Mouse (Mus musculus) heart, embryonic 13.5 days (tissue): Measurements from ENCODE around the gene Tulp1. TPM values are rescaled to one million over a fixed set of nuclear protein-coding genes. Genes with fewer than 3 reads are reported as not detected.
"Not testable (repeated sequence)": the region's sequence is repeated elsewhere in the genome, so short reads cannot be mapped to it uniquely, and the experiment has no call there.

Experiments used
- ATAC-seq: fragments of 200-750 bp; cut with Nextera tagmentation; 2 replicates; pipeline ENCODE4 v1.8.0; 2017; ENCODE audit warnings: moderate TSS enrichment; ENCODE audit not compliant: insufficient number of reproducible peaks, low FRiP score, low TSS enrichment; ENCODE audit errors: extremely low read depth
- H3K27ac ChIP-seq: fragments of 300-500 bp; sonication (generic); replicated peaks from 2 replicates; pipeline ENCODE4 v1.5.1; 2015; ENCODE audit warnings: moderate library complexity, mild to moderate bottlenecking, inconsistent platforms
- H3K27me3 ChIP-seq: fragments of 300-500 bp; sonication (generic); replicated peaks from 2 replicates; pipeline ENCODE4 v1.6.1; 2015; ENCODE audit warnings: mild to moderate bottlenecking, inconsistent platforms
- H3K36me3 ChIP-seq: fragments of 300-500 bp; sonication (generic); 2 replicates; pipeline ENCODE4 v1.6.1; 2015; ENCODE audit warnings: mild to moderate bottlenecking, inconsistent platforms
- H3K4me1 ChIP-seq: fragments of 300-500 bp; sonication (generic); 2 replicates; pipeline ENCODE4 v1.6.1; 2015; ENCODE audit warnings: inconsistent platforms
- H3K4me2 ChIP-seq: fragments of 300-500 bp; sonication (generic); 2 replicates; pipeline ENCODE4 v1.6.1; 2015; ENCODE audit warnings: inconsistent platforms, mild to moderate bottlenecking, moderate library complexity
- H3K4me3 ChIP-seq: fragments of 300-500 bp; sonication (generic); 2 replicates; pipeline ENCODE4 v1.5.1; 2015; ENCODE audit warnings: moderate library complexity, mild to moderate bottlenecking, inconsistent platforms
- H3K9ac ChIP-seq: fragments of 300-500 bp; sonication (generic); 2 replicates; pipeline ENCODE4 v1.6.1; 2015; ENCODE audit warnings: inconsistent platforms, mild to moderate bottlenecking, moderate library complexity
- H3K9me3 ChIP-seq: fragments of 300-500 bp; sonication (generic); 2 replicates; pipeline ENCODE4 v1.6.1; 2016; ENCODE audit warnings: inconsistent platforms
- WGBS: fragments of 180-500 bp; shearing (Covaris S2); methylation state at CpG from one replicate; pipeline ENCODE4 v1.1.7; 2015; ENCODE audit warnings: mixed read lengths; 5-methylcytosine and 5-hydroxymethylcytosine counted together
- polyA plus RNA-seq: library from polyadenylated mRNA; unstranded; fragments of >200 nt; fragmentation: Nextera tagmentation; extraction: Ambion mirVana; gene quantifications from 2 replicates; pipeline ENCODE4 v1.2.1, GENCODE M21; 2015

Tulp1 gene
- 4.1 TPM in 2 replicates for polyA plus RNA-seq

DNA sequence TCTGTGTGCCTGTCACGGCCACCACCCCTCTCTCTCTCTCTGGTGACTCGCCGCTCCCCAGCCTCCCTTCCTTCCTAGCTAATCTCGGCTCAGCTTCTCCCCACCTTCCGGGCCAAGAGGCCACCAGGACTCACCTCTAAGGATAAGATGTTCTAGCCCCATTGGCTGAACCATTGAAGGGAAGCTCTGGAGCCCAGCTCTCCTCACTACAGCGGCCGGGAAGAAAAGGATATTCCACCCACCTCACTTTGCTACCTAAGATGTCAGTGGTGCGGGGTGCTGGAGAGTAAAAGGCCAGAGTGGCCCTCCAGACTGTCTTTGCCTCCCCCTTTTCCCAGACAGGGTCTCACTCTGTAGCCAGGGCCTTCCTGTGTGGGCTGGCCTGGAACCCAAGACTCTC lies at the start of gene Tulp1:
Gene Tulp1, minus strand, starts transcription at position 101 of the 400 bp plus-strand sequence.
- Histone ChIP-seq H3K9ac (peak within 1 kb of the TSS; percentile 75), H3K4me3 (peak within 1 kb of the TSS; percentile 44)
- WGBS, result 24% methylated on average over 8 of the region's 8 CpGs

DNA sequence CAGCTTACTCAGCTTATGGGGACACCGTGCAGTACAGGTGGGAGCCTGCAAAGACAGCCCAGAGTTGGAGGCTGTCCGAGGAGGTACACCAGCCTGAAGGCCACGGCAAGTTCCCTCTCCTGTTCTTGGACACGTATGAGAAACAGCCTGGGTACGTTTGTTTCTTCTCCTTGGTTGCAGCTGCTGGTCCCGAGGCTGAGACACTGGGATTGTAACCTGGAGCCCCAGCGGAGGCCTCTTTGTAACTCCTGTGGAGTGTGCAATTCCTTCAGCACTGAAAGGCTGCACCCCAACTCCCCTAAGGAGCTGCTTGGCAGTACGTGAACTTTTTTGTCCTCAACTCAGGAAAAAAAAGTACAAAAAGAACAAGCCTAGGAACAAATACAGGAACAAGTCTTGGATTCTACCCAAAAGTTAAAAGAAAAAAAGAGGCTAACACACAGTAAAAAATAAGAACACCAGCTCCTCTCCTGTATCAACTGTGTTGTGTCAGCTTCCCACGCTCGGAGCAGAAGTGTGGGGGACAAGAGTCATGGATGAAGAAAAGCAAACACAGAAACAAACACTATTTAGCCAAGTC lies 46.4 kb upstream of the Tulp1 start:
- H3K9ac ChIP-seq, result no peak overlapping the region
- no peaks in the 10 kb centered on the region for H3K9me3 ChIP-seq
- no peaks in the 10 kb centered on the region for H3K27me3 ChIP-seq
- H3K27ac ChIP-seq, result no peak overlapping the region
- WGBS, result 79% methylated on average over 10 of the region's 10 CpGs
- H3K4me3 ChIP-seq, result no peak overlapping the region
- ATAC-seq, result no peak
- peaks cover 24% of the 10 kb centered on the region for H3K36me3 ChIP-seq
- no peak overlapping the region for H3K4me2 ChIP-seq
- H3K4me1 ChIP-seq, result 0 out of 2 replicates have a peak, but pooled peaks cover 2% of the 10 kb centered on the region

More for the DNA sequence above, at the start of gene Tulp1:
- no peaks in the 10 kb centered on the region for H3K9me3 ChIP-seq
- no peak for ATAC-seq
- H3K4me1 ChIP-seq, result peaks cover 30% of the 10 kb centered on the region
- peaks cover 58% of the 10 kb centered on the region for H3K27me3 ChIP-seq
- no peaks in the 10 kb centered on the region for H3K36me3 ChIP-seq
- no peak within 1 kb of the TSS for H3K27ac ChIP-seq
- peak within 1 kb of the TSS; percentile 73 for H3K4me2 ChIP-seq

DNA sequence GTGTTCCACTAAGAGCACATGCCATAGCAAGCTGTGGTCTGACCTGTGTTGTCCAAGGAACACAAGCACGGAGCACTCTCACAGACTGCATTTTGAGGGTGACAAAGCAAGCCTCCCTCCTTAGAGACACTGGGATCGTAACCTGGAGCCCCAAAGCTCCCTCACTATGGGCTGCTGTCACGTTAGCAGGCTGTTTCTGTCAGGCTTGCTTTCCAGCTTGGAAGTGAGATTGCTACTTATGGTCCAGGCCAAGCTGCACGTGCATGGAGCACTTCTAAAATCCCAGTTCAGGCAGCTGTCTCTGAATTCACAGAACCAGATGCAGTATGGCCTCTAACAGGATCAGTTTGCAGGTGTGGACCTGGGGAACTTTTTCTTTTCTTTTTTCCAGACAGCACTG lies 45.7 kb upstream of the Tulp1 start:
- no peak overlapping the region for H3K4me2 ChIP-seq
- H3K4me1 ChIP-seq, result 0 out of 2 replicates have a peak, but pooled peaks cover 2% of the 10 kb centered on the region
- H3K27me3 ChIP-seq, result no peaks in the 10 kb centered on the region
- H3K9ac ChIP-seq, result no peak overlapping the region
- ATAC-seq, result no peak
- no peaks in the 10 kb centered on the region for H3K9me3 ChIP-seq
- WGBS, result 79% methylated on average over 4 of the region's 4 CpGs
- peaks cover 28% of the 10 kb centered on the region for H3K36me3 ChIP-seq
- H3K27ac ChIP-seq, result no peak overlapping the region
- H3K4me3 ChIP-seq, result no peak overlapping the region

DNA sequence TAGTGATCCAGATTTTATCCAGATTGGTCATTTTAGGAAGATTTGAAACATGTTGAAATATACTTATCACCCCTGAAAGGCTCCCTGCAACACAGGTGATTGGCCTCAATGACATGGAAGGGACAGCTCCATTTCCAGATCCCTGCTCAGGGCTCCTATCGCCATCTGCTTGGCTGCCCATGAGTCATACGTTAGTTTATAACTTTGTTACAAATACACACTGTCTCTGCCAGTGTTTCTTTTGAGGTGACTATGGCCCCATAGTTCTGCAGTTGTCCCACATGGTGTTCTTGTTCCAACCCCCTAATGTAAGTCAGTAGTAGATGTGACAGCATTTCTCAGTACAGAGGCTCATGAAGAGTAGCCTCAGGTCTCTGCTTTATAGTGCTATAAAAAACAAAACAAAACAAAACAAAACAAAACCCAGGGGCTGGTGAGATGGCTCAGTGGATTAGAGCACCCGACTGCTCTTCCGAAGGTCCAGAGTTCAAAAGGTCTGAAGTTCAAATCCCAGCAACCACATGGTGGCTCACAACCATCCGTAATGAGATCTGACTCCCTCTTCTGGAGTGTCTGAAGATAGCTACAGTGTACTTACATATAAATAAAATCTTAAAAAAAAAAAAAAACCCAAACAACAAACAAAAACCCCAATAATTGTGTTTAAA lies 43.4 kb upstream of the Tulp1 start:
- Histone ChIP-seq H3K4me3 (no peak overlapping the region), H3K36me3 (peaks cover 33% of the 10 kb centered on the region), H3K27ac (no peak overlapping the region), H3K4me1 (0 out of 2 replicates have a peak, but pooled peaks cover 2% of the 10 kb centered on the region), H3K27me3 (no peaks in the 10 kb centered on the region), H3K4me2 (no peak overlapping the region), H3K9ac (no peak overlapping the region), H3K9me3 (no peaks in the 10 kb centered on the region)
- 64% methylated on average over 5 of the region's 5 CpGs for WGBS
- ATAC-seq, result no peak

DNA sequence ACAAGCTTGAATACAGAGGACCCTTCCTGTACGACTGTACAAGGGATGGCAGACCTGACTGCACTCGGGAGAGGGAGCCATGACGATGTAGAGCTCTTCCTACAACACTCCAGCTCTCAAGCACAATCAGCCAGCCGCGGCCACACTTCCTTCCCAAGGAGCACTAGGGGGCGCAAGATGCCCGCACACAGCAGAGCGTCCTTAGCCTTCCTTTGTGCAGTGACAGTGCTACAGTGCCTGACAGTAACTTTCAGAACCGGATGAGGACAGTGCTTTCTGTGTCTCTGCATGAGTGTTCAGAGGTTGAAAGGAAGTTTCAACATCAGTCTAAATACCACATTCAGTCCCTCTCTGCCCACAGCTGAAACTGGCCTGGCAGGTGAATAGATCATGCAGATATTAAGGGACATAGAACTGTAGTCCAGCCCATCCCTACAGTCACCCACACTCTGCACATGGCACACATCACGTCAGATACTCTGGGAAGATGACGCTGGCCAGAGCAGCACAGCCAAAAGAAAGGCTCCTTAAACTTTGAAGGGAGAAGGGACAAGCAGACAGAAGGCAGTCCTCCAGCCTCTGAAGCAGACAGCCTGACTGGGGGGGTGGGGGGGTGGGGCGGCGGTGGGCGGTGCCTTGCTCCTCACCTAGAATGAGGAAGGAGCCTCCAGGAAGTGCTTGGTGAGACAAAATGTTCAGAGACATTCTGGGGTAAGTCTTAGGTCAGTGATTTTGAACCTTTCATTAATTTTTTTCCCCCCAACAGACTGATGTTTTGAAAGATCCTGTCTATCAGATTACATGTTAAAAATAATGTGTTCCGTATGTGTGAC lies 42.6 kb upstream of the Tulp1 start:
- H3K27me3 ChIP-seq, result no peaks in the 10 kb centered on the region
- H3K4me2 ChIP-seq, result no peak overlapping the region
- H3K9me3 ChIP-seq, result no peaks in the 10 kb centered on the region
- WGBS, result 36% methylated on average over 15 of the region's 15 CpGs
- 0 out of 2 replicates have a peak, but pooled peaks cover 2% of the 10 kb centered on the region for H3K4me1 ChIP-seq
- H3K36me3 ChIP-seq, result peaks cover 35% of the 10 kb centered on the region
- H3K4me3 ChIP-seq, result no peak overlapping the region
- no peak overlapping the region for H3K27ac ChIP-seq
- no peak for ATAC-seq
- H3K9ac ChIP-seq, result no peak overlapping the region

DNA sequence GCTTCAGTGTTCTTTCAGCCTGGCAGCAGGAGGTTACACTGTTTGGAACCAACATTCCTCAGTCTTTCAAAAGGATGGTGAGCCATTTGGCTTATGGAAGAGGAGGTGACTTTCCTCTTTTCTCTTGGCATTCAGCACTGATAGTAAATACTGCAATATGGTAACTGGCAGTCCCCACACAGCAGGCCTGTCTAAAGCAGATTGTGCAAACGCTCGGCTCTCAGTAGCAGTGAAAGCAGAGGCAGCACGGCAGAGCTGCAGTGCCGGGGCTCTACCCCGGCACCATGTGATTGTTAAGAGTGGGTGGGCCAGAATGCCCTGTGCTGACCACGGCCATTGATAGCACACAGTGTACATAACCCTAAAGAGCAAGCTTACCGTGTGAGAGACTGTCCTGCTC lies 41.4 kb upstream of the Tulp1 start:
- Histone ChIP-seq H3K9me3 (no peaks in the 10 kb centered on the region), H3K4me1 (0 out of 2 replicates have a peak, but pooled peaks cover 2% of the 10 kb centered on the region), H3K4me2 (no peak overlapping the region), H3K4me3 (no peak overlapping the region), H3K9ac (no peak overlapping the region), H3K27me3 (no peaks in the 10 kb centered on the region), H3K36me3 (peaks cover 39% of the 10 kb centered on the region), H3K27ac (no peak overlapping the region)
- ATAC-seq, result no peak
- 85% methylated on average over 7 of the region's 7 CpGs for WGBS

DNA sequence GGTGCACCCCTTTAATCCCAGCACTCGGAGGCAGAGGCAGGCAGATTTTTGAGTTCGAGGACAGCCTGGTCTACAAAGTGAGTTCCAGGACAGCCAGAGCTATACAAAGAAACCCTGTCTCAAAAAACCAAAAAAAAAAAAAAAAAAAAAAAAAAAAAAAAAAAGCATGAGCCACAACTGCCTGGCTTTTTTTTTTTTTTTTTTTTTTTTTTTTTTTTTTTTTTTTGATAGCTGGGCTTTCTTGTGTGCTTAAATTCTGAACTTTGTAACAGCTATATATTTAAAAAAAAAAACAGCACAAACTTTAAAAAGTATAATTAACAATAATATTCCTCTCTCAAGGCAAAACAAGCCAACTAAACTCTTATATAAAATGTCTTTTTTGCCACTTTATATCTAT lies 39.7 kb upstream of the Tulp1 start:
- H3K27ac ChIP-seq, ATAC-seq, H3K9me3 ChIP-seq, H3K9ac ChIP-seq, H3K27me3 ChIP-seq, H3K4me2 ChIP-seq, H3K4me1 ChIP-seq, H3K4me3 ChIP-seq: not testable (repeated sequence)
- 88% methylated on average over 2 of the region's 2 CpGs for WGBS
- H3K36me3 ChIP-seq, result peaks cover 34% of the 10 kb centered on the region

DNA sequence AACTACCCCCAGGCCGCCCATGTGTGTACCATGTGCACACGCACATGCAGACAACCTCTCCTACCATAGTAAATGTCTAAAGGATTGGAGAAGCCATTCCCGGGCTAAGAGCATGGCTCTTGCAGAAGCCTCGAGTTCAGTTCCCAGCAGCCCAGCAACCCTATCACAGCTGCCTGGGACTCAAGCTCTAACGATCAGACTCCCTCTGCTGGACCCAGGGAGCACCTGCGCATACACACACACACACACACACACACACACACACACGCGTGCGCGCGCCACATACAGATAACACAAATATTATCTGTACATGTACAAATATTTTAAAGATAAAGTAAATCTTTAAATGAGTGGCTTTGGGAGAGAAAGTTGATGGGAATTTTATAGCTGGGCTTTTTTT lies 39.3 kb upstream of the Tulp1 start:
- H3K4me2 ChIP-seq, result no peak overlapping the region
- H3K4me1 ChIP-seq, result 0 out of 2 replicates have a peak, but pooled peaks cover 2% of the 10 kb centered on the region
- H3K4me3 ChIP-seq, result no peak overlapping the region
- no peak for ATAC-seq
- H3K9me3 ChIP-seq, result no peaks in the 10 kb centered on the region
- no peak overlapping the region for H3K27ac ChIP-seq
- H3K36me3 ChIP-seq, result peaks cover 39% of the 10 kb centered on the region
- H3K9ac ChIP-seq, result no peak overlapping the region
- no peaks in the 10 kb centered on the region for H3K27me3 ChIP-seq
- WGBS, result 96% methylated on average over 11 of the region's 11 CpGs

DNA sequence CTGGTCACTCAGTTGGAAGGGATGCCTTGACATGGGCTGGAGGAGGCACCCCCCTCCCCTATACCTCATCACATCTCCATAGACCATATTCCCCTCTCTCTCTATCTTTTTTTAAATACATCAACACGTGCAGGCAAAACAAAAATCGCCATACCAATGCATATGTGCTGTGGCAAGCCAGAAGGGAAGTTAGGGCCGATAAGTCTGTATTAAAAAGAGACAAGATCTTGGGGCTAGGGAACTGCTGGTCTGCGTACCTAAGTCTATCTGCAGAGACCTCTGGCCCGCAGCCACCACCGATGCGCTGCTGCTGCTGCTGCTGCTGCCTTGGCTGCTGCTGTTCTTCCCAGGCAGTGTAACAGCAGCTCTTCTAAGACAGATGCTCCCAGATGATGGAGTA lies 30.0 kb upstream of the Tulp1 start:
- no peak for ATAC-seq
- WGBS, result 66% methylated on average over 7 of the region's 7 CpGs
- H3K4me2 ChIP-seq, result no peak overlapping the region
- peaks cover 11% of the 10 kb centered on the region for H3K27me3 ChIP-seq
- H3K9ac ChIP-seq, result no peak overlapping the region
- H3K4me1 ChIP-seq, result peaks cover 7% of the 10 kb centered on the region
- H3K36me3 ChIP-seq, result peaks cover 26% of the 10 kb centered on the region
- no peaks in the 10 kb centered on the region for H3K9me3 ChIP-seq
- H3K4me3 ChIP-seq, result no peak overlapping the region
- no peak overlapping the region for H3K27ac ChIP-seq

DNA sequence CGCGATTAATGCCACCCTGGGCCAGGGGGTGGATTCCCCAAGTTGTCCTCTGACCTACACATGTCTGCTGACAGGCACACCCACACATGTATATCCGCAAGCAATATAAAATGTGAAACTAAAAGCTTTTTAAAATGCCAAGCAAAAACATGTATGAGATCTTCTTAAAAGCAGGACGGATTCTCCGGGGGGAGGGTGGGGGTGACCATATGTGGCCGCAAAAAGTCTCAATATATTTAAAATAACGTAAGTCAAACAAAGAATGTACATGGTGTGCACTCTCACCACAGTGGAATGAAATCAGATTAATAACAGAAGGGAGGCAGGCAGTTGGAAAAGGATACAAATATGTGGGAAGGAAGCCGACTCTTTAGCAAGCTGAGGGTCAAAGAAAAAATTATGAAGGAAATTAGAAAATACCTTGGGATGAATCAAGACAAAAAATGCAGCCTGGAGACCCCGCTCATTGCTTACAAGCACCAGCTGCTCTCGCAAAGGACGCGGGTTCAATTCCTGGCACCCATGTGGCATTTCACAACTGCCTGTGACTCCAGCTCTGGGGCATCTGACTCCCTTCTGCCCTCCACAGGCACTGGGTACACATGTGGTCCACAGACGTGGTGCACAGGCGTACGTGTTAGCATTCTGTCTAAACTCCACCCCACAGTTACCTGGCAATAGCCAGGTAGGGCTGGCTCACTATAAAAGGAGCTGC lies 29.2 kb upstream of the Tulp1 start:
- no peaks in the 10 kb centered on the region for H3K9me3 ChIP-seq
- H3K27me3 ChIP-seq, result peaks cover 16% of the 10 kb centered on the region
- H3K4me3 ChIP-seq, result no peak overlapping the region
- ATAC-seq, result no peak
- WGBS, result 83% methylated on average over 15 of the region's 15 CpGs
- H3K36me3 ChIP-seq, result peaks cover 18% of the 10 kb centered on the region
- H3K4me1 ChIP-seq, result peaks cover 7% of the 10 kb centered on the region
- H3K4me2 ChIP-seq, result no peak overlapping the region
- H3K27ac ChIP-seq, result no peak overlapping the region
- no peak overlapping the region for H3K9ac ChIP-seq
